Mouse (Mus musculus) embryonic facial prominence, embryonic 12.5 days (tissue): Measurements from ENCODE around the gene Hsp90ab1. TPM values are rescaled to one million over a fixed set of nuclear protein-coding genes. Genes with fewer than 3 reads are reported as not detected.
A peak's percentile ranks its signal among the peaks of the same experiment; 100 is the strongest.

Experiments used
- ATAC-seq: fragments of 200-750 bp; cut with Nextera tagmentation; 2 replicates; pipeline ENCODE4 v1.8.0; 2017; ENCODE audit not compliant: insufficient number of reproducible peaks, insufficient read depth, low FRiP score, low TSS enrichment
- H3K27ac ChIP-seq: fragments of 300-500 bp; sonication (generic); 2 replicates; pipeline ENCODE4 v1.5.1; 2016; ENCODE audit warnings: mild to moderate bottlenecking
- H3K27me3 ChIP-seq: fragments of 300-500 bp; sonication (generic); 2 replicates; pipeline ENCODE4 v1.6.1; 2016; ENCODE audit warnings: mild to moderate bottlenecking, moderate library complexity
- H3K36me3 ChIP-seq: fragments of 300-500 bp; sonication (generic); 2 replicates; pipeline ENCODE4 v1.6.1; 2016; ENCODE audit warnings: mild to moderate bottlenecking
- H3K4me1 ChIP-seq: fragments of 300-500 bp; sonication (generic); 2 replicates; pipeline ENCODE4 v1.6.1; 2016
- H3K4me2 ChIP-seq: fragments of 300-500 bp; sonication (generic); replicated peaks from 2 replicates; pipeline ENCODE4 v1.6.1; 2016; ENCODE audit warnings: mild to moderate bottlenecking, moderate library complexity
- H3K4me3 ChIP-seq: fragments of 300-500 bp; sonication (generic); 2 replicates; pipeline ENCODE4 v1.5.1; 2016; ENCODE audit warnings: mild to moderate bottlenecking
- H3K9ac ChIP-seq: fragments of 300-500 bp; sonication (generic); 2 replicates; pipeline ENCODE4 v1.6.1; 2016; ENCODE audit warnings: mild to moderate bottlenecking, moderate library complexity
- H3K9me3 ChIP-seq: fragments of 300-500 bp; sonication (generic); 2 replicates; pipeline ENCODE4 v1.6.1; 2016; ENCODE audit warnings: mild to moderate bottlenecking, moderate library complexity
- WGBS: fragments of 180-500 bp; shearing (Covaris S2); methylation state at CpG from one replicate; pipeline ENCODE4 v1.1.7; 2016; 5-methylcytosine and 5-hydroxymethylcytosine counted together
- polyA plus RNA-seq: library from polyadenylated mRNA; unstranded; fragments of >200 nt; fragmentation: Nextera tagmentation; extraction: Ambion mirVana; gene quantifications from 2 replicates; pipeline ENCODE4 v1.2.1, GENCODE M21; 2016

Gene Hsp90ab1
- polyA plus RNA-seq, 1 experiment from 2014 or later = 1,470 TPM

DNA sequence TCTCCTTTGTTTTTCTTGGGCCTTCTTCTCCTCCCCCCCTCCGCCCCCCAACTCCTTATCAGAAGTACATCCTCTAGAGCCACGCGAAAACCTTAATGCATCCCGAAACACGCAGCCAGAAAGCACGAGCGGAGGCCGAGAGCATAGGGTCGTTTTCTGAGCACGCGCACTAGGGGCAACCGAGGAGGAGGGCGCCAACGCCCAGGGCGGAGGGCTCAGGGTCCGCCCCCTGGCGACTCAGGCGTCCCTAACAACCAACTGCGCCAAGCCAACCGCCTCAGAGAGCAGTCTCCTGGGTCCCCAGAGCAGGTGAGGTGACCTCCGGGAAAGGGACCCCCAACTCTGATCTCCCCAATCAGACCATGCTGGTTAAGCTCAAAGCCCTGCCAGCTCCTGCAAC lies 49.8 kb downstream of the Hsp90ab1 start, which contains the start of gene Tcte1:
Gene Tcte1, plus strand, starts transcription at position 172 of the 400 bp plus-strand sequence.
- Histone ChIP-seq H3K4me2 (peak within 1 kb of the TSS; percentile 68), H3K36me3 (peaks cover 28% of the 10 kb centered on the region), H3K4me3 (peak within 1 kb of the TSS; percentile 37), H3K27ac (no peak within 1 kb of the TSS), H3K9ac (peak within 1 kb of the TSS; percentile 49), H3K4me1 (peaks cover 8% of the 10 kb centered on the region; the same call in 1 of the 2 replicates), H3K9me3 (no peaks in the 10 kb centered on the region), H3K27me3 (peaks cover 26% of the 10 kb centered on the region)
- peak; percentile 42; the same call in 1 of the 2 replicates for ATAC-seq
- WGBS = under 1% methylated on average over 21 of the region's 21 CpGs

DNA sequence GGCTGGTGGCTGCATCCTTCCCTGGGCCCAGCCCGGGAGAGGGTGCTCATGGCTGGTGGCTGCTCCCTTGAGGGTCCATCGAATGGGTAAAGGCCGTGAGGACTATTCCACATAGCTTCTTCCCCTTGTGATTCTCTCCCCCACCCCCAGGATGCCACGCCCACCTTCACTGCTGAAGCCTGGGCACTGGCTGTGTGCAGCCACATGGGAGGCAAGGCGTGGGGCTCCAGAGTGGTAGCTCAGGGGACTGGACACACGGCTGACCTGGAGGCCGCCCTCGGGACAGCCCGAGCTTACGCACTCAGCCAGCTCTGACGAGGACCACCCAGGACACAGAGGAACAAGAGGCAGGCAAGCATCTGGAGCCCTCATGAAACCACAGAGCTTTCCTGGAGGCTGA lies 52.9 kb downstream of the Hsp90ab1 start:
- Histone ChIP-seq H3K27me3 (peaks cover 12% of the 10 kb centered on the region; the same call in 1 of the 2 replicates), H3K4me2 (no peak overlapping the region), H3K9me3 (no peaks in the 10 kb centered on the region), H3K36me3 (peaks cover 45% of the 10 kb centered on the region), H3K4me3 (no peak overlapping the region), H3K27ac (0 out of 2 replicates have a peak overlapping the region, but pooled peaks have one; percentile 11), H3K4me1 (peaks cover 8% of the 10 kb centered on the region; the same call in 1 of the 2 replicates), H3K9ac (no peak overlapping the region)
- 84% methylated on average over 11 of the region's 11 CpGs for WGBS
- ATAC-seq = no peak

DNA sequence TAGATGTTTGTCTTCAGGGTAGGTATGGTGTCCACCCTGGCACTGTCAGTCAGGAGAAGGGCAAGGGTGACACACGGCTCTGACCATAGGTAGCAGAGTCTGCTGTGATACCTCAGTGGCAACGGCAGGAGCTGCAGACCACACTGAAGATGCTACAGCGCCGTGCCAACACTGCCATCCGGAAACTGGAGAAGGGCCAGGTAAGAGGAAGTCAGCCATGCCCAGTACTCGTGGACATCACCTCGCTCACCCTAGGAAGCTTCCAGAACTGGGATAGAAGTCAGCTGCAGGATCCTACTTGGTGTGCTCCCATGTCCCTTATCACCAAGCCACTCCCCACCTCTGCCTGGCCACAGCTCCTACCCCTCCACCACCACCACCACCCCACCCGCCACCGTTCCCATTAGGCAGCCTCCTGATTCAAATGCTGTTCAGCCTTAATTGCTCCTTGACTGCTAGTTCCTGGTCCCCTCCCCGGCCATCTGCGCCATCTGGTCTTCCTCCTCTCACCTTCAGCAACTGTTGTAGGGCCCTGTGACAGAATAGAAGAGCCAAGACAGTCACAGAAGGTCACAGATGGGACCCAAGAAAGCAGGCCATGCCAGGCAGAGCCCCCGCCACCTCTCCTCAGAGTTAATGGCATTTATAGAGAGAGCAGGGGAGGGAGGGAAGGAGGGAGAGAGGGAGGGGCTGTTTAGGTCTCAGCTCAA lies 54.1 kb downstream of the Hsp90ab1 start:
- 88% methylated on average over 12 of the region's 12 CpGs for whole genome bisulfite sequencing
- peaks cover 46% of the 10 kb centered on the region for H3K36me3 ChIP-seq
- H3K4me1 ChIP-seq = peaks cover 8% of the 10 kb centered on the region; the same call in 1 of the 2 replicates
- no peak for ATAC-seq
- no peak overlapping the region for H3K9ac ChIP-seq
- no peaks in the 10 kb centered on the region for H3K9me3 ChIP-seq
- no peak overlapping the region for H3K4me3 ChIP-seq
- H3K4me2 ChIP-seq = no peak overlapping the region
- H3K27me3 ChIP-seq = 0 out of 2 replicates have a peak, but pooled peaks cover 4% of the 10 kb centered on the region
- H3K27ac ChIP-seq = no peak overlapping the region

Other genes with a start within 250 kb of the Hsp90ab1 start
- gene Cdc5l, start 139.5 kb downstream of the Hsp90ab1 start, polyA plus RNA-seq = 76.4 and 76.6 TPM in 2 replicates
- 0.49 and 0.89 TPM in 2 replicates for gene Spats1, start 97.9 kb downstream of the Hsp90ab1 start, polyA plus RNA-seq
- 25.7 and 26.6 TPM in 2 replicates for gene Aars2, start 66.4 kb downstream of the Hsp90ab1 start, polyA plus RNA-seq
- gene Tcte1, start 49.8 kb downstream of the Hsp90ab1 start, polyA plus RNA-seq = 1.4 and 1.6 TPM in 2 replicates
- 9.2 and 11.1 TPM in 2 replicates for gene Tmem151b, start 23.6 kb downstream of the Hsp90ab1 start, polyA plus RNA-seq
- 6.7 and 8.3 TPM in 2 replicates for gene Nfkbie, start 17.6 kb downstream of the Hsp90ab1 start, polyA plus RNA-seq
- 108 and 109 TPM in 2 replicates for gene Slc35b2, start 9.4 kb downstream of the Hsp90ab1 start, polyA plus RNA-seq
- 59.1 and 60.5 TPM in 2 replicates for gene Slc29a1, start 26.3 kb upstream of the Hsp90ab1 start, polyA plus RNA-seq
- gene Mymx, start 28.8 kb upstream of the Hsp90ab1 start, polyA plus RNA-seq = 9.2 and 10.7 TPM in 2 replicates
- gene Capn11, start 86.1 kb upstream of the Hsp90ab1 start, polyA plus RNA-seq = 0.75 and 0.91 TPM in 2 replicates
- 137 and 153 TPM in 2 replicates for gene Mrpl14, start 113.1 kb upstream of the Hsp90ab1 start, polyA plus RNA-seq
- 43.1 and 45.4 TPM in 2 replicates for gene Tmem63b, start 113.6 kb upstream of the Hsp90ab1 start, polyA plus RNA-seq
- gene 1600014C23Rik, start 160.6 kb upstream of the Hsp90ab1 start, polyA plus RNA-seq = 0.47 TPM in 1 of 2 replicates, not detected in the other